Mouse (Mus musculus) ES-Bruce4 (cell line): ENCODE measurements around the gene Dlx3. TPM values are rescaled to one million over a fixed set of nuclear protein-coding genes. Genes with fewer than 3 reads are reported as not detected.

ENCODE experiments used
- H3K27ac ChIP-seq: 2 replicates; pipeline ENCODE4 v1.5.1; 2012; ENCODE audit warnings: low read length, inconsistent platforms; ENCODE audit not compliant: insufficient read depth
- H3K27me3 ChIP-seq: 2 replicates; pipeline ENCODE4 v1.6.1; 2012; ENCODE audit warnings: mild to moderate bottlenecking, low read length, inconsistent platforms; ENCODE audit not compliant: control insufficient read depth, poor library complexity, insufficient read depth, severe bottlenecking
- H3K36me3 ChIP-seq: 2 replicates; pipeline ENCODE4 v1.6.1; 2012; ENCODE audit warnings: inconsistent platforms, mild to moderate bottlenecking, low read length, moderate library complexity; ENCODE audit not compliant: control insufficient read depth, poor library complexity, insufficient read depth, severe bottlenecking
- H3K4me1 ChIP-seq: one replicate; pipeline ENCODE4 v1.8.1; 2011; ENCODE audit warnings: low read length; ENCODE audit not compliant: control insufficient read depth, insufficient read depth
- H3K4me3 ChIP-seq: 2 replicates; pipeline ENCODE4 v1.5.1; 2011; ENCODE audit warnings: low read depth, mild to moderate bottlenecking, low read length
- H3K9ac ChIP-seq: 2 replicates; pipeline ENCODE4 v1.6.1; 2012; ENCODE audit warnings: low read depth, mild to moderate bottlenecking, inconsistent platforms; ENCODE audit not compliant: poor library complexity, severe bottlenecking
- H3K9me3 ChIP-seq: replicated peaks from 2 replicates; pipeline ENCODE4 v1.6.1; 2012; ENCODE audit warnings: mild to moderate bottlenecking, low read length, inconsistent platforms; ENCODE audit not compliant: control insufficient read depth, poor library complexity, insufficient read depth, severe bottlenecking
- CTCF ChIP-seq: IDR thresholded peaks from one replicate; pipeline ENCODE4 v1.8.1; 2011; ENCODE audit warnings: low read depth, low read length
- EP300 ChIP-seq: IDR thresholded peaks from 2 replicates; pipeline ENCODE4 v1.6.1; 2011; ENCODE audit warnings: low read depth, low read length; ENCODE audit not compliant: insufficient read depth
- POLR2A ChIP-seq: IDR thresholded peaks from one replicate; pipeline ENCODE4 v1.8.1; 2011; ENCODE audit warnings: low read length; ENCODE audit not compliant: insufficient read depth
- polyA plus RNA-seq: library from polyadenylated mRNA; stranded (reverse); fragments of >200 nt; gene quantifications from 2 replicates; pipeline ENCODE4 v1.2.4, GENCODE M21; 2011; ENCODE audit warnings: low read depth; ENCODE audit not compliant: missing spikeins, insufficient read depth, insufficient read length

Dlx3 gene
- polyA plus RNA-seq, 1 experiment, result 11.3 TPM

DNA sequence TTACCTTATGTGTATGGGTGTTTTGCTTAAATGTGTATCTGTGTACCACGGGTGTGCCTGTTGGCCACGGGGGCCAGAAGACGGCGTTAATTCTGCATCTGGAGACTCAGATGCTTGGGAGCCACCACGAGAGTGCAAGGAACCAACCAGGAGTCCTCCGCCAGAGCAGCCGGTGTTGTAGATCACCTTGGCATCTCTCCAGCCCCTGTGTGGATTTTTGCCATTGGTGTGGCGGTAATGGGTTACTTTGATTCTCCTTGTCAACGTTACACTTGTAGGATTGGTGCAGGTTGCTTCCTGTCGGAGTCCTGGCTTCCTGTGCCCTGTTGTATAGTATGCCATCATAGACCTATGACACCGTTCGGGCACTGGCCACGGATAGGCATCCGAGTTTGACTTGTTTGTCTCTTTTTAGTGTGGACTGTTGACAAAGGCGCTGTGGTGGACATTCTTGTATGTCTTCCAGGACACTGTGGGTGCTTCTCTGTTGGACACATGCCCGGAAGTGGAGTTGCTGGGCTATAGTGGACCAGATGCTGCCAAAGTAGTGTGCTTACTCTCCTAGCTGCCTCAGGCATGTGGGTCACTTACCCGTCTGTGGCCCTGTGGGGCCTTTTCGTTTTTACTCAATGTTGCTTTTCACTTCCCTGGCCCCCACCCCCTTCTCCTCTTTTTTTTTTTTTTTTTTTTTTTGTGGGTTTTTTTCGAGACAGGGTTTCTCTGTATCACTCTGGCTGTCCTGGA is 17.6 kb upstream of the Dlx3 start:
- H3K27ac ChIP-seq, result no peak overlapping the region
- H3K4me3 ChIP-seq, result no peak overlapping the region
- no peaks in the 10 kb centered on the region for H3K27me3 ChIP-seq
- no peak overlapping the region for H3K9ac ChIP-seq
- TF ChIP-seq CTCF (no peak), POLR2A (no peak), EP300 (no peak)
- no peaks in the 10 kb centered on the region for H3K36me3 ChIP-seq
- H3K9me3 ChIP-seq, result no peaks in the 10 kb centered on the region
- peaks cover 5% of the 10 kb centered on the region for H3K4me1 ChIP-seq

GRCm38 (mm10) chr11:95104266-95104665 is 15.7 kb upstream of the Dlx3 start:
- no peak overlapping the region for H3K4me3 ChIP-seq
- no peaks in the 10 kb centered on the region for H3K9me3 ChIP-seq
- no peaks in the 10 kb centered on the region for H3K36me3 ChIP-seq
- H3K4me1 ChIP-seq, result peaks cover 5% of the 10 kb centered on the region
- no peak for TF ChIP-seq CTCF
- no peak for TF ChIP-seq EP300
- no peak for TF ChIP-seq POLR2A
- H3K27ac ChIP-seq, result peak overlapping the region; percentile 32; the same call in 1 of the 2 replicates
- H3K9ac ChIP-seq, result 0 out of 2 replicates have a peak overlapping the region, but pooled peaks have one; percentile 51
- H3K27me3 ChIP-seq, result no peaks in the 10 kb centered on the region

GRCm38 (mm10) chr11:95105274-95105874 is 14.5 kb upstream of the Dlx3 start:
- Histone ChIP-seq H3K9me3 (no peaks in the 10 kb centered on the region), H3K9ac (peak overlapping the region; percentile 51), H3K4me1 (peaks cover 5% of the 10 kb centered on the region), H3K27ac (peak overlapping the region; percentile 88), H3K27me3 (no peaks in the 10 kb centered on the region), H3K36me3 (no peaks in the 10 kb centered on the region), H3K4me3 (peak overlapping the region; percentile 43)
- TF ChIP-seq POLR2A, result no peak
- peak; percentile 87 for TF ChIP-seq EP300
- TF ChIP-seq CTCF, result no peak

GRCm38 (mm10) chr11:95106440-95107236 is 13.3 kb upstream of the Dlx3 start:
- peaks cover 1% of the 10 kb centered on the region for H3K4me1 ChIP-seq
- H3K27me3 ChIP-seq, result no peaks in the 10 kb centered on the region
- peak overlapping the region; percentile 36 for H3K4me3 ChIP-seq
- H3K27ac ChIP-seq, result 0 out of 2 replicates have a peak overlapping the region, but pooled peaks have one; percentile 4
- TF ChIP-seq CTCF (peak; percentile 92), POLR2A (no peak)
- H3K9me3 ChIP-seq, result no peaks in the 10 kb centered on the region
- no peaks in the 10 kb centered on the region for H3K36me3 ChIP-seq
- peak overlapping the region; percentile 51 for H3K9ac ChIP-seq

- Histone ChIP-seq H3K27me3 (no peaks in the 10 kb centered on the region), H3K27ac (no peak overlapping the region), H3K9ac (no peak overlapping the region), H3K4me1 (peaks cover 1% of the 10 kb centered on the region), H3K36me3 (no peaks in the 10 kb centered on the region), H3K4me3 (no peak overlapping the region), H3K9me3 (no peaks in the 10 kb centered on the region)
- TF ChIP-seq CTCF, result no peak
- TF ChIP-seq POLR2A, result no peak
- TF ChIP-seq EP300, result no peak
These were observed 10.9 kb upstream of the Dlx3 start for GRCm38 (mm10) chr11:95109000-95109399.
